Mouse (Mus musculus): ENCODE measurements around the gene Cdca8.
"Not testable (repeated sequence)": the region's sequence is repeated elsewhere in the genome, so short reads cannot be mapped to it uniquely, and the experiment has no call there.

Cdca8 gene

DNA sequence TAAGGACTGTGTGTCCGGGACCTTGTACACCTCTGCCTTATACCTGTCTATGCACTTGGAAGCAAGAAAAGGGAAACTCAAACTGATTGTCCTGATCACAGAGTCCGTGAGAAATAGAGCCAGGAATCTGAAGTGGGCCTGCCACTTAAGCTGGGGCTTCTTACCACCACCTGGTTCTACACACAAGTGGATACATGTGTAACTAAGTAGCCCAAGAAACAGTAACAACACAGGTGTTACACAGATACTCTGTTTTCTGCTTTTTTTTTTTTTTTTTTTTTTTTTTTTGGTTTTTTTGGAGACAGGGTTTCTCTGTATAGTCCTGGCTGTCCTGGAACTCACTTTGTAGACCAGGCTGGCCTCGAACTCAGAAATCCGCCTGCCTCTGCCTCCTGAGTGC, at the start of gene Cdca8:
Gene Cdca8, minus strand, starts transcription at position 101 of the 400 bp plus-strand sequence.
- DNase-seq = not testable (repeated sequence)

- DNase-seq = no peak
These were observed 49.3 kb upstream of the Cdca8 start for GRCm38 (mm10) chr4:124988382-124988781.

DNA sequence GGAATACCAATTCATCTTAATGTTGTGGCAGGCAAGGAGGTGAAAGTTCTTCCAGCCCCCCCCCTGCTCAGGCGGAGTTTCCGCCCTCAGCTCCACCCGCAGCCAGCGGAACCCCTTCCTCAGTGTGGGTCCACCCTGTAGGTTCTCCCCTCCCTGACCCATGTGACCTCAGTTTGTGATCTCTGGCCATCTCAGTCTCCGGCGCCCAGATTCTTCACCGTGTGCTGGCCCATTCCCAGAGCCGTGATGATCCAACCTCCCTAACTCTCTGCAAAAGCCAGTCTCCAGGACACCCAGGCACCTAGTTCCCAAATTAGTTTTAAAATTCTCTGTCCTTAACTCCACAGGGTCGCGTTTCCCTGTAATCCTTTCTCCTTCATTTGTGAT, 48.6 kb upstream of the Cdca8 start:
- DNase-seq = no peak

DNA sequence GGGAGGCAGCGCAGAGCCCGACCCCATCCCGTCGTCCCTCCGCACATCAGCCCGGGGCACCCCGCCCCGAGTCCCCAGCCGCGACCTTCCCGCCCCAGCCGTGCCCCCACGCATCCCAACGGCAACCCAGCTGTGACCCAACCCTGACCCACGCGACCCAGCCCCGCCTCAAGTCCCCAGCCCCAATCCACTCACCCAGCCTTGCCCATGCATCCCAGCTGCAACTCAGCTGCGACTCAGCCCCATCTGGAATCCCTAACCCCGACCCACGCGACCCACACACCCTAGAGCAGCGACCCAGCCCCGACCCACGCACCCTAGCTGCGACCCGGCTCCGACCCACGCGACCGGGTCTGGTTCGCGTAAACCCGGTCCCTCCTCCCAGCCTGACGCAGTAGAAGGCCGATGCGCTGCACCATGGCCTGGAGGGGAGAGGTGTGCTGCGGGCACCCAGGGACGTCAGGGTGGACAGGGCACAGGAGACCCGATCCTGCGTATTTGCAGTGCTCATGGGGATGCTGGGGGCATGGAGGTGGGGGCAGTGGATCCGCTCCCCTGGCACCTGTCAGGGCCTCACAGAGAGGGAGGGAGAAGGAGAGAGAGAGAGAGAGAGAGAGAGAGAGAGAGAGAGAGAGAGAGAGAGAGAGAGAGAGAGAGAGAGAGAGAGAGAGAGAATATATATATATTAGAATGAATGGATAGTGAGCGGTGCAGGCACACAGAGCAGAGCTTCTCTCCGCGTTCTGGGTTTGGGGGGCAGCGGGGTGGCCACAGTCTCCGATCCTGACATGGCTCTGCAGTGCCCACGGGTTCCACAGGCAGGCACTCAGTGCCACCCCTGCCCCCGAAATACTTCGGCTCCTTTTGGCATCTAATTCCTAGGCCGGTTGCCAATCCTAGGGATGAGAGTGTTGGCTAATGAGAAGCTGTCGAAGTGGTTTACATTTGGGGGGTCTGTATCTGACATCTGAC, 47.9 kb upstream of the Cdca8 start:
- DNase-seq = no peak

- no peak for DNase-seq
These were observed 46.8 kb upstream of the Cdca8 start, which contains the start of gene Rspo1 for GRCm38 (mm10) chr4:124985671-124986602. Gene Rspo1 (plus strand): TSS chr4:124986430.

DNA sequence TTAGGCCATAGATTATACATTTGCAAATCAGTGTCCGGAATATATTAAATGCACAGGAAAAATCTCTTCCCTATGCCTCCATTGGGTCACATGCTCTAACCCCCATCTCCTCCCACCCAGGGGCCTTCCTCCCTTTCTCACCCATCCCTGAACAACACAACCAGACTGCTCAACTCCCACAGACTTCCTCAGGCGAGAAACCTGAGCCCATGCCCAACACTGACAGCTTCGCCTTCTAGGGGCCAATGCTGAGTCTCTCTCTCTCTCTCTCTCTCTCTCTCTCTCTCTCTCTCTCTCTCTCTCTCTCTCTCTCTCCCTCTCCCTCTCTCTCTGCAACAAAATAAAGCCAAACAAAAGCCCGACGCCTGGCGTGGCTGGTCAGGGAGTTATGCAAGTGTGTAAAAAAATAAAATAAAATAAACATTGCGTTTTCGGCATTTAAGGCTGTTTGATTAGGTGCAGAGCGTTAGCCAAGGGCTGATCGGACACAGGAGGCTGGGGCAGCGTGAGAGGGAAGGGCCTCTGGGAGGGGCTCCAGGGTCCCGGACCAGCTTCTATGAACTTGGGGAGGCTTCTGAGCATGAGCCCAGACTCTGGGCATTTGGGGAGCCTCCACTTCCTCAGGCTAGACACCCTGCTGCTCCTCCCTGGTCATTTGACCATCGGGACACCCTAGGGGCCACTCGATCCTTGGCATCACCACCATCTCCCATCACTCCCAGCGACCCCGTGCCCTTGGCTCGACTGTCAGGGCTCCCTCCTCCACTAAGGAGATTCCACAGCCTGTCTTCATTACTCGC, 46.0 kb upstream of the Cdca8 start:
- no peak for DNase-seq

- DNase-seq = no peak
These were observed 44.9 kb upstream of the Cdca8 start for GRCm38 (mm10) chr4:124983893-124984526.

DNA sequence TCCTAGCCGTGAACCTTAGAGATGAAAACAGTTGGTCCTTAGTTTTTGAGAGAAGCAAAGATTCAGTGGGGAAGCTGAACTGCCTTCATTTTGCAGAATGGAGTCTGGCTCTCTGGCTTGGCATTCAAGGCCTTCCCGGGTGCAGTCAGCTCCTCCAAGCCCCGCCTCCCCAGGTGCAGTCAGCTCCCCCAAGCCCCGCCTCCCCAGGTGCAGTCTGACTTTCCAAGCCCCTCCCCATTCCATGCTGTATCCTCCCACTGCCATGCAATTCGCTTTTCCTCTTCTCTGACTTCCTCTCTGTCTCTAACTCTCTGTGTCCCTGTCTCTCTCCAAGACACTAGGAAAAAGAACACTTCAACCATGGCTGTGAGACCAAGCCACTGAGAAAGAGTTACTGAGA, 39.1 kb upstream of the Cdca8 start:
- no peak for DNase-seq

- no peak for DNase-seq
These were observed 34.2 kb upstream of the Cdca8 start for GRCm38 (mm10) chr4:124973296-124973695.

- no peak for DNase-seq
These were observed 33.2 kb upstream of the Cdca8 start for GRCm38 (mm10) chr4:124972316-124972715.

- DNase-seq = no peak
These were observed 32.0 kb upstream of the Cdca8 start for GRCm38 (mm10) chr4:124971094-124971493.

- no peak for DNase-seq
These were observed 31.6 kb upstream of the Cdca8 start for GRCm38 (mm10) chr4:124970677-124971076.

- no peak for DNase-seq
These were observed 31.1 kb upstream of the Cdca8 start for GRCm38 (mm10) chr4:124970194-124970593.

DNA sequence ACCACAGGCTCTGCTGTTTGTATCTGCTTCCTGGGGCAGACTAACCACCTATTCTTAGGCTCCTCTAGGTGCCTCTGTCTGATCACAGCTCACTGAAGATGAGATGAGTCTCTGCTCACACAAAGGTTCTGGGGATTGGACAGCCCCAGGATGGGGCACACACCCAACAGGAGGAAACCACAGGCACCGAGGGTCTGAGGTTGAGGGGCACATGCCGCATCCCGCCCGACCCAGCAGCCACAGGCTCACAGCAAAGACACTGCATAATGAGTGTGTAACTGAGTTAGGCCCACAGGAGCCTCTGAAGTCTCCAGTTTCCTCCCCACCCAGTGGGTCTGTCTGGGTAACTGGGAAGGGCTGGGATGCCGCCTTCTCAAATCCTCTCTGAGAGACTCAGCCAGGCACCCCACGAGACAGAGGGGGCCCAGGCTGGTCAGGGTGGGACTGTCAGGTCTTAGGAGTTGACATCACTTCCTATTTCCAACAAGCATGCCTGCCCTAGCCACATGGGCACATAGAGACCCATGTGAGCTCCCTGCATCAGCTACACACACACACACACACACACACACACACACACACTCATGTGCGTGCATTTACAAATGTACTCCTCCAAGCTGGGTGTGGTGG, 30.2 kb upstream of the Cdca8 start:
- DNase-seq = no peak

GRCm38 (mm10) chr4:124968711-124969110, 29.6 kb upstream of the Cdca8 start:
- DNase-seq = no peak

- no peak for DNase-seq
These were observed 25.9 kb upstream of the Cdca8 start for GRCm38 (mm10) chr4:124964912-124965599.

DNA sequence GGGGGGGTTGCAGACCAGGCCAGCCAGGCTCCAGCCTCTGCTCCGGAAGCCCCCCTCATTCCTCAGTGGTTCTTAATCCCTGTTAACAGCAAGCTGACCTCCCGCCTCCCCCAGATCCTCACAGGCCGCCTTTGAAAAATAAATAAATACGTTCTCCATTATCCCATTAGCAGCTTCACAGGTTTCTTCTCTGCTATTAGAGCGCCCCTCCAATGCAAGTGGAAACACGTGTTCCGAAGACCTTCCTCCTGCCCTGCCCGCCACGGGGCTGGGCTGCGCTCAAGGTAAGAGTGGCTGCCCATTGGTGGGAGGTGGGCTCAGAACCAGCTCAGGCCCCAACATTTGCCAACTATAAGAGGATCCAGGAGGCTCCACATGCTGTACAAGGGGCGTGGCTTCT, 23.5 kb upstream of the Cdca8 start:
- no peak for DNase-seq

- DNase-seq = peak; percentile 43
These were observed 21.8 kb upstream of the Cdca8 start for GRCm38 (mm10) chr4:124960940-124961339.

DNA sequence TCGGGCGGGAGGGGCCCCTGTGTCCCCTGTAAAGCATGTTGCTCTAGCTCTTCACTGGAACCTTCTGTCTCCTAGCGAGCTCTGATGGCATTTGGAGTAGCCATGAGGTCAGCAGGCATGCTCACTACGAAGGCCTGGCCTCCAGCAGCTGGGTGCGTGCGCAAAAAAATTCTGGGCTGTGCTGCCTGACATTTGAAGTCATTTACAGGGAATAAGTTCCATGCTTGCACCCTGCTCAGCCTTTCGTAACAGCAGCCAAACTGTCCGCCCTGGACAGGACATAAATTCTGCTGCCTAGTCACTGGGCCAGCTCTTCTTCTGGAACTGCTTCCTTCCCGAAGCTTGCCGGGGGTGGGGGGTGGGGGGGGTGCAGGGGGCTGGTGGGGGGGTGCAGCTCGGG, 20.0 kb upstream of the Cdca8 start:
- no peak for DNase-seq

- no peak for DNase-seq
These were observed 18.2 kb upstream of the Cdca8 start for GRCm38 (mm10) chr4:124957284-124957683.

- no peak for DNase-seq
These were observed 14.4 kb upstream of the Cdca8 start for GRCm38 (mm10) chr4:124953546-124953945.
